Mouse (Mus musculus) limb, embryonic 15.5 days (tissue): Measurements from ENCODE around the gene Arhgef28. TPM values are rescaled to one million over a fixed set of nuclear protein-coding genes. Genes with fewer than 3 reads are reported as not detected.

Experiments used
- ATAC-seq: fragments of 200-750 bp; cut with Nextera tagmentation; 2 replicates; pipeline ENCODE4 v1.8.0; 2017; ENCODE audit warnings: low read depth, moderate TSS enrichment; ENCODE audit not compliant: insufficient number of reproducible peaks, low FRiP score, low TSS enrichment
- H3K27ac ChIP-seq: fragments of 300-500 bp; sonication (generic); 2 replicates; pipeline ENCODE4 v1.5.1; 2015; ENCODE audit warnings: moderate library complexity, mild to moderate bottlenecking, inconsistent platforms
- H3K27me3 ChIP-seq: fragments of 300-500 bp; sonication (generic); 2 replicates; pipeline ENCODE4 v1.6.1; 2015; ENCODE audit warnings: inconsistent platforms
- H3K36me3 ChIP-seq: fragments of 300-500 bp; sonication (generic); 2 replicates; pipeline ENCODE4 v1.6.1; 2015; ENCODE audit warnings: inconsistent platforms
- H3K4me1 ChIP-seq: fragments of 300-500 bp; sonication (generic); 2 replicates; pipeline ENCODE4 v1.6.1; 2015; ENCODE audit warnings: inconsistent platforms
- H3K4me2 ChIP-seq: fragments of 300-500 bp; sonication (generic); 2 replicates; pipeline ENCODE4 v1.6.1; 2015; ENCODE audit warnings: mild to moderate bottlenecking, inconsistent platforms
- H3K4me3 ChIP-seq: fragments of 300-500 bp; sonication (generic); 2 replicates; pipeline ENCODE4 v1.5.1; 2015; ENCODE audit warnings: mild to moderate bottlenecking, inconsistent platforms
- H3K9ac ChIP-seq: fragments of 300-500 bp; sonication (generic); 2 replicates; pipeline ENCODE4 v1.6.1; 2015; ENCODE audit warnings: inconsistent platforms
- H3K9me3 ChIP-seq: fragments of 300-500 bp; sonication (generic); 2 replicates; pipeline ENCODE4 v1.6.1; 2016; ENCODE audit warnings: inconsistent platforms
- WGBS: fragments of 180-500 bp; shearing (Covaris S2); methylation state at CpG from one replicate; pipeline ENCODE4 v1.1.7; 2015; 5-methylcytosine and 5-hydroxymethylcytosine counted together
- polyA plus RNA-seq: library from polyadenylated mRNA; unstranded; fragments of >200 nt; fragmentation: Nextera tagmentation; extraction: Ambion mirVana; gene quantifications from 2 replicates; pipeline ENCODE4 v1.2.1, GENCODE M21; 2015

Gene Arhgef28
- polyA plus RNA-seq, 1 experiment from 2014 or later: 15.0 TPM

DNA sequence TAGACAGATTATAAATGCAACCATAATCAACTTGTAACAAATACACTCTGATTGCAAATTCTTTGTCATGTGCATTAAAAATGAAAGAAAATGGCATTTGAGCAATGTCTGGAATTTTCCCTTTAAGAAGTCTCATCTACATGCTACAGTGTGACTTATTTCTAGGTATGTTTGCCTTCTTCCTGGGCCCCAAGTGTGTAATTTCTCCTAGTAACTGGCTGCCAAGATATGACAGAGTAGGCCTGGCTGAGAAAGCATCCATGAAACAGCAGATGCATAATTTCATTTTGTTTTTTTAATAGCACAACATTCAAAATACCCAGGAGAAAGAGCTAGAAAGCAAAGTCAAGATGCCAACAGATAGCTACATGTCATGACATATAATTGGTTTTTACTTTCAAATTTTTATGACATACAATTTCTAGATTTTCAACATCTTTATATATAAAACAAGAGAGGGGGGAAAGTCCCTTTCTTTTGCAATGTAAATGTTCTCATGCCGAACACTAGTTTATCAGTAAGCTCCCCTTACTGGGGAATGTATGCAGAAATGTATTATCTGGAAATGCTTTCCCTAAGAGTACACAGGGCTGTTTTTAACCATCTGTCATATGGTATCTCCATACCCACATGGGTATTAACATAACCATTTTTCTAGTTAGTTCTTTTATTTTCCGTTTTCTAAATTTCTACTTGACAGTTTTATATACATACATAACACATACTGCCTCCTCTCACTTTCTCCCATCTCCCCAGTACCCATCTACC is 201.4 kb downstream of the Arhgef28 start:
- WGBS: 75% methylated on average over 2 of the region's 2 CpGs
- H3K4me3 ChIP-seq: no peak overlapping the region
- no peak for ATAC-seq

DNA sequence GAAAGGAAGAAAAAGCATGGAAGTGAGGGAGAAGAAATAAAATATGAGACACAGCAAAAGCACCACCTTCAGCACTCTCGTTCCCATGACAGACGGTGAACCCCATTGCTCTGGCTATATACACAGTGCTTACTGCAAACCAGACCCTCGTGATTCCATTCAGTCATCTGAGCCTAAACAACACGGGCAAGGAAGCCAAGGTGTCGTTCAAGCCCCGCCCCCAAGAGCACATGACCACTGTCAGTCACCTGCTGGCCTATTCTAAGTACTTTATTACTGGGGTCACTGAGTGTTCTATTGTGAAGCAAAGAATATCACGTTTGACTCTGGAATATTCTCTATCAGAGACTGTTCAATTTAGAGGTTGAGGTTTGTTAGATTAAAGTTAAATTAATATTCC is 202.5 kb downstream of the Arhgef28 start:
- Histone ChIP-seq H3K4me3 (no peak overlapping the region), H3K27ac (no peak overlapping the region), H3K4me2 (no peak overlapping the region), H3K27me3 (no peaks in the 10 kb centered on the region), H3K9ac (no peak overlapping the region), H3K36me3 (no peaks in the 10 kb centered on the region), H3K4me1 (peaks cover 9% of the 10 kb centered on the region; the same call in 1 of the 2 replicates), H3K9me3 (no peaks in the 10 kb centered on the region)
- WGBS: 41% methylated on average over 7 of the region's 7 CpGs
- no peak for ATAC-seq

More for the DNA sequence above, 201.4 kb downstream of the Arhgef28 start:
- Histone ChIP-seq H3K27ac (no peak overlapping the region), H3K9ac (no peak overlapping the region), H3K27me3 (no peaks in the 10 kb centered on the region), H3K4me2 (no peak overlapping the region), H3K36me3 (no peaks in the 10 kb centered on the region), H3K4me1 (peaks cover 9% of the 10 kb centered on the region; the same call in 1 of the 2 replicates), H3K9me3 (no peaks in the 10 kb centered on the region)

DNA sequence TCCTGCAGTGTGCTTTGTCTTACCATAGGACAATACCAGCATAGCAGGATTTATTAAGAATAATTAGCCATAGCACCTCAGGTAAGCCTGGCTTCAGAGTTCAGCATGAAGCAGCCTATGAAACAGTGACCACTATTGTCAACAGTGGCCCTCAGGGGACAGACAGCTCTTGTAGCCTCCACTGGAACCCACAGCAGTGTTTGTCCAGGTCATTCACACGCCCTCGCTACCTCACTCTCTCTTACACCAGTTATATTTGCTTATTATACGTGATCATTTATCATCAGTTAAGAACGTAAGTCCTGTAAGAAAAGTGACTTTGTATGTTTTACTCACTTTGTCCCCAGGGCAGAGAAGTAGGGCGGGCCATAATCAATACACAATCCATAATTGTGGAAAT is 203.6 kb downstream of the Arhgef28 start:
- ATAC-seq: no peak
- H3K4me2 ChIP-seq: no peak overlapping the region
- H3K27ac ChIP-seq: no peak overlapping the region
- no peak overlapping the region for H3K4me3 ChIP-seq
- no peaks in the 10 kb centered on the region for H3K27me3 ChIP-seq
- H3K9ac ChIP-seq: no peak overlapping the region
- no peaks in the 10 kb centered on the region for H3K36me3 ChIP-seq
- H3K9me3 ChIP-seq: no peaks in the 10 kb centered on the region
- peaks cover 9% of the 10 kb centered on the region; the same call in 1 of the 2 replicates for H3K4me1 ChIP-seq
- WGBS: 89% methylated on average over 5 of the region's 5 CpGs

DNA sequence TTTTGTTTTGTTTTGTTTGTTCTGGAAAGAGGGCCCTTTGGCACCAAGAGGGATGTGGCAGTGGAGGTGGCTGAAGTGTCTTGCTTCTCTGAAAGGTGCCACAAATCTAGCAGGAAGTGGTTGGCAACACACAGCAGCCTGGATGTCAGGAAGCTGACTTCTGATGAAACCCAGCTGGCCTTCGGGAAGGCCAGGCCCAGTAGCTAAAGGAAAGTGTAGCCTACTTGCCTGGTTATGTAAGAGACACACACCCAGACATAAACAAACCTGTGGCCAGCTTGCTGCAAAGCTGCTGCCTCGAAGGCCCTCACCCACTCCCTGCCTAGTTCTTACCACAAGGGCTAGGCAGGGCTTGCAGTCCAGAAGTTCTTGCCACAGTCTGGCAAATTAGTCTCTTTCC is 204.1 kb downstream of the Arhgef28 start:
- WGBS: 25% methylated on average over 2 of the region's 2 CpGs
- Histone ChIP-seq H3K9ac (no peak overlapping the region), H3K4me3 (no peak overlapping the region), H3K9me3 (no peaks in the 10 kb centered on the region), H3K4me1 (peaks cover 9% of the 10 kb centered on the region; the same call in 1 of the 2 replicates), H3K27ac (no peak overlapping the region), H3K4me2 (no peak overlapping the region), H3K27me3 (no peaks in the 10 kb centered on the region), H3K36me3 (no peaks in the 10 kb centered on the region)
- no peak for ATAC-seq

DNA sequence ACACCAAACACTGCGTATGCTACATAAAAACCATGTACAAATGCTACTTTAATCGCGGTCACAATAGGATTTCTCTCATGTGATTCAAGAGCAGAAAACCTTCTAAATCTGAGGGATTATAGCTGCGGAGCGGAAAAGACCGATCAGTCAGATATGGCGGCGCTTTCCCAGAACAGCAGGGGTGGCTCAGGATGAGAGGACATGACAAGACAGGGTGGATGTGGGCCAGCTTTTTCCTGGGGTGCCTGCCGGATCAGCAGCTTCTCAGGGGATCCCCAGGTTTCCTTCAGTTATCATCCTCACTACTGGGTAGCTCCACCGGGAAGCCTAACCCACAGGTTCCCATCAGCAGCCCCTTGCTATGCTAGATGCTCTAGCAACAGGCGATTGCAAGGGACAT is 204.5 kb downstream of the Arhgef28 start:
- Histone ChIP-seq H3K36me3 (no peaks in the 10 kb centered on the region), H3K4me3 (no peak overlapping the region), H3K9me3 (no peaks in the 10 kb centered on the region), H3K9ac (no peak overlapping the region), H3K4me1 (peaks cover 9% of the 10 kb centered on the region; the same call in 1 of the 2 replicates), H3K27ac (no peak overlapping the region), H3K27me3 (no peaks in the 10 kb centered on the region), H3K4me2 (no peak overlapping the region)
- 79% methylated on average over 11 of the region's 11 CpGs for WGBS
- no peak for ATAC-seq

DNA sequence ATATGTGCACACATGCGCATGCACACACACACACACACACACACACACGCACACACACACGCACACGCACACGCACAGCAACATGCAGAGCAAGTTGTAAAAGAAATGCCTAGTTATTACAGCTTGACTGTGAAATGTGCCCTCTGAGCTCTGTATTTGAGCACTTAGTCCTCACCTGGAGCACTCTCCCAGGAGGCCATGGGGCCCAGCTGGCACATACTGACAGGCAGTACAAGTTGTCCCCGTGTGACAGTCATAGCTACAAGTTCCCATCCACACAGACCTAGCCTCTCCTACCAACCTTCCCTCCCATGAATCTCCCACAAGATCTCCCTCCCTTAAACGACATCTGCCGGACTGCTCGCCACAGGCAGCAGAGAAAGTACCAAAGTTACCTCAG is 205.4 kb downstream of the Arhgef28 start:
- 86% methylated on average over 9 of the region's 9 CpGs for WGBS
- no peak overlapping the region for H3K9ac ChIP-seq

DNA sequence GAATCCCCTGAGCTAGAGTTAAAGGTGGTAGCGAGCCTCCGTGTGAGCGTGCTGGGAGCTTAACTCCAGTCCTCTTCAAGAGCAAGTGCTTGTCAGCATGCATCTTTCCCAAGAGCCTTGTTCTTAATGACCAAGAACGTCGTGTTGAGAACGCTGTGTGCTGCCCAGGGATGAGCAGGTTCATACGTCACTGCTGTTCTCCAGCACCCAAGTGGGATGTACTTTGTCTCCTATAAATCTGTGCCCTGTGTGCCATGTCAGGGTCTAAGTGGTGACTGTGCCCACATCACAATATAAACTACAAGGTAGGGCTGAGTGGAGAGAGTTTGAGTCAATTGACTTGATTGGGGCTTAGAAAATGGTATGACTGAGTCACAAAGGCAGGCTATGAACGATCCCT is 207.1 kb downstream of the Arhgef28 start:
- no peaks in the 10 kb centered on the region for H3K9me3 ChIP-seq
- no peak overlapping the region for H3K4me3 ChIP-seq
- H3K27me3 ChIP-seq: no peaks in the 10 kb centered on the region
- H3K9ac ChIP-seq: no peak overlapping the region
- H3K36me3 ChIP-seq: no peaks in the 10 kb centered on the region
- no peak overlapping the region for H3K27ac ChIP-seq
- ATAC-seq: no peak
- 85% methylated on average over 8 of the region's 8 CpGs for WGBS
- 0 out of 2 replicates have a peak, but pooled peaks cover 4% of the 10 kb centered on the region for H3K4me1 ChIP-seq
- H3K4me2 ChIP-seq: no peak overlapping the region

More for the DNA sequence above, 205.4 kb downstream of the Arhgef28 start:
- H3K4me2 ChIP-seq: no peak overlapping the region
- H3K36me3 ChIP-seq: no peaks in the 10 kb centered on the region
- H3K27ac ChIP-seq: no peak overlapping the region
- no peak overlapping the region for H3K4me3 ChIP-seq
- ATAC-seq: no peak
- peaks cover 9% of the 10 kb centered on the region; the same call in 1 of the 2 replicates for H3K4me1 ChIP-seq
- H3K9me3 ChIP-seq: no peaks in the 10 kb centered on the region
- H3K27me3 ChIP-seq: no peaks in the 10 kb centered on the region

DNA sequence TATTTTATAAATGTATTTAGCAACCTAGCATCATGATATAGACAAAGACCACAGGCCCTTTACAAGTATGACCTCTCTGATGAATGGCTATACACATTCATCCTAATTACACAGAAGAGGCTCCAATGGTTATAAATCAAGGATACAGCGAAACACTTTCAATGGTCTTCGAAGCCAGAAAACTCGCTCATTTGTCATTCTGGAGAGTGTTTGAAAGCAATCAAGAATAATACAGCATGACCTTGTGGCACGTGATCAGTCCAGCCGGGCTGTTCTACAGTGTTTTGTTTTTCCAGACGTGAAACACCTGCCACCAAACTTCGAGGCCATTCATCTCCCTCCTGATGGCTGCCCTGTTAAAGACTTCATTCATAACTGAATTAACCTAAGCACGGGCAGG is 207.7 kb downstream of the Arhgef28 start:
- H3K4me1 ChIP-seq: 0 out of 2 replicates have a peak, but pooled peaks cover 4% of the 10 kb centered on the region
- ATAC-seq: no peak
- H3K9me3 ChIP-seq: no peaks in the 10 kb centered on the region
- WGBS: 61% methylated on average over 8 of the region's 8 CpGs
- H3K4me2 ChIP-seq: no peak overlapping the region
- H3K27me3 ChIP-seq: no peaks in the 10 kb centered on the region
- no peak overlapping the region for H3K9ac ChIP-seq
- H3K27ac ChIP-seq: no peak overlapping the region
- H3K4me3 ChIP-seq: no peak overlapping the region
- no peaks in the 10 kb centered on the region for H3K36me3 ChIP-seq

DNA sequence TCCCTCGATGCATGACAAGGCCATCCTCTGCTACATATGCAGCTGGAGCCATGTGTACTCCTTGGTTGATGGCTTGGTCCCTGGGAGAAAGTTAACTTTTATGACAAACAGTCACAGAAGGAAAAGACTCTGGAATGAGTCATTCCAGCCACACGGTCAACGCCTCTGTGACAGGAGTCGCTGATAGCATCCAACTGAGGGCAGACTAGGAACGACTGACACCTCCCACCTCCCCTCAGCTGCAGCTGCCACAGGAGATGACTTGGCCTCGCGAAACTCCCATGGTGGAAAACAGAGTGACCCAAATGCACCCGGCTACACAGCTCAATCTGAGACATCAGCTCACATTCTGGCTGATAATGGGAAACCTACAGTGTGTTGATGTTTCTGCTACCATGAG is 215.3 kb downstream of the Arhgef28 start:
- H3K9ac ChIP-seq: no peak overlapping the region
- H3K9me3 ChIP-seq: no peaks in the 10 kb centered on the region
- H3K4me3 ChIP-seq: no peak overlapping the region
- ATAC-seq: no peak
- no peak overlapping the region for H3K27ac ChIP-seq
- H3K4me1 ChIP-seq: no peaks in the 10 kb centered on the region
- H3K36me3 ChIP-seq: 0 out of 2 replicates have a peak, but pooled peaks cover 4% of the 10 kb centered on the region
- WGBS: 53% methylated on average over 8 of the region's 8 CpGs
- no peak overlapping the region for H3K4me2 ChIP-seq
- H3K27me3 ChIP-seq: no peaks in the 10 kb centered on the region

DNA sequence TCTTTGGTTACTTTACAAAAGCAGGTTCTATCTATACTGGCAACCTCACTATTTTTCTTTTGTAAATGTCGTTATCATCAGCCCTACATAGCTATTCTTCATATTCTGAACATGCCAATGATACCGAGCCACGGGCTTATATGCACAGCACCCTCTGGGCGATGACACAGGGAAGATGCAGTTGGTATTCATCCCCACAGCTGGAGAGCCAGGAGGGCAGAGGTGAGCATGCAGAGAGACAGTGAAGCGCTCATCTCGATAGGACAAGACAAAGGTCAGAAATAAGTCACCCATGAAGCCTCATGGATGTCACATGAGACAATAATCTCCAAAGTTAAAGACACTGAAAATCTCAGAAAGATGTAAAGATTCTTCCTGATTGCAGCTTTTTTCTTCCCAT is 217.4 kb downstream of the Arhgef28 start:
- WGBS: 91% methylated on average over 6 of the region's 6 CpGs
- no peak for ATAC-seq

DNA sequence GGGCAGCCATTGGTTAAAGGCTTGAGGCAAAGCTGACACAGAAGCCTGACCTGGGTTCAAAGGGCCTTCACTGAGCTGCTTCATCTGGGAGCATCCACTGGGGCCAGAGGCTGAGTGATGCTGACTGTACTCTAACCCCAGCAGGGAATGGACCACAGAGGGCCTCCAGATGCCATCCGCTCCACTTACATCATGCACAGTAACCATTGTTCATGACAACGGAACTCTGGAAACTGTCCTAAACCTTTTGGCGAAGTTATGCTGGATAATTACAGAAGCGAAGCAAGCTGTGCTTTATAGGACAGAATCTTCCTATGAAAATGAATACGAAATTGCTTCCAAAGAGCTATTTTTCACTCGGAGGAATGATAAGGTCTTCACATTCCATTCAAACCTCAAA is 219.5 kb downstream of the Arhgef28 start:
- 82% methylated on average over 6 of the region's 6 CpGs for WGBS
- Histone ChIP-seq H3K27me3 (no peaks in the 10 kb centered on the region), H3K4me2 (no peak overlapping the region), H3K9ac (no peak overlapping the region), H3K4me3 (no peak overlapping the region), H3K36me3 (0 out of 2 replicates have a peak, but pooled peaks cover 4% of the 10 kb centered on the region), H3K9me3 (no peaks in the 10 kb centered on the region), H3K27ac (no peak overlapping the region), H3K4me1 (peaks cover 3% of the 10 kb centered on the region; the same call in 1 of the 2 replicates)
- no peak for ATAC-seq

More for the DNA sequence above, 217.4 kb downstream of the Arhgef28 start:
- no peak overlapping the region for H3K4me3 ChIP-seq
- H3K9ac ChIP-seq: no peak overlapping the region
- no peak overlapping the region for H3K4me2 ChIP-seq
- no peak overlapping the region for H3K27ac ChIP-seq
- H3K36me3 ChIP-seq: 0 out of 2 replicates have a peak, but pooled peaks cover 4% of the 10 kb centered on the region
- H3K4me1 ChIP-seq: no peaks in the 10 kb centered on the region
- no peaks in the 10 kb centered on the region for H3K9me3 ChIP-seq
- no peaks in the 10 kb centered on the region for H3K27me3 ChIP-seq

DNA sequence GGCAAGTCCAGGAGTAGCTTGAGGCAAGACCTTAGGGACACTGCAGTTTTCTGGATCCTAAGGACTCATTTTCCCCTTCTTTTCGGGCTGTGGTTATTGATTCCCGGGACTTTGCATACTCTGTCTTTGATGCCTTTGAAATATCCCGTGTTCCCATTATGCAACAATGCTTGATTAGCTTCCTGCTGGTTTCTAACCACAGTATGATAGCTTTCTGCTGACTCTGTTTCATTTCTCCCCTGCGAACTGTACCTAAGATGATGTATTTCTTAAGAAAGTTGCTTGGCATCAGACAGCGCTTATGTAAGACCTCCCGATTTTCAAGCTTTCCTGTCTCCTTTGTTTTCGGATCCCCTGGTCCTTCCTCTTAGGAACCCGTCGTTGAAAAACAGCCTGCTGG is 229.1 kb downstream of the Arhgef28 start:
- no peaks in the 10 kb centered on the region for H3K9me3 ChIP-seq
- no peak overlapping the region for H3K4me3 ChIP-seq
- WGBS: 90% methylated on average over 9 of the region's 9 CpGs
- no peaks in the 10 kb centered on the region for H3K27me3 ChIP-seq
- no peak overlapping the region for H3K4me2 ChIP-seq
- no peak overlapping the region for H3K27ac ChIP-seq
- no peak for ATAC-seq
- H3K4me1 ChIP-seq: peaks cover 4% of the 10 kb centered on the region; the same call in 1 of the 2 replicates
- peaks cover 4% of the 10 kb centered on the region; the same call in 1 of the 2 replicates for H3K36me3 ChIP-seq
- H3K9ac ChIP-seq: no peak overlapping the region
